Mouse (Mus musculus) G1E (cell line): ENCODE measurements around the gene Dnajb4.

Experiments used
- CTCF ChIP-seq: IDR thresholded peaks from 2 replicates; pipeline ENCODE4 v1.5.1; 2012; ENCODE audit warnings: low read depth, low read length, inconsistent platforms, mixed read lengths
- GATA1 ChIP-seq: IDR thresholded peaks from 2 replicates; pipeline ENCODE4 v1.6.1; 2012; ENCODE audit warnings: borderline replicate concordance, low read length, inconsistent platforms, mixed read lengths
- GATA2 ChIP-seq: IDR thresholded peaks from 2 replicates; pipeline ENCODE4 v1.6.1; 2012; ENCODE audit warnings: low read depth, low read length, inconsistent platforms, borderline replicate concordance
- POLR2AphosphoS5 ChIP-seq: IDR thresholded peaks from 2 replicates; pipeline ENCODE4 v1.6.1; 2012; ENCODE audit warnings: low read depth, low read length, inconsistent platforms; ENCODE audit not compliant: insufficient replicate concordance
- TAL1 ChIP-seq: conservative IDR thresholded peaks from 2 replicates; pipeline ENCODE4 v1.6.1; 2012; ENCODE audit warnings: low read depth, low read length, inconsistent platforms, mixed read lengths

GRCm38 (mm10) chr3:152203411-152203810 lies 6.7 kb downstream of the Dnajb4 start:
- TF ChIP-seq TAL1 (no peak), POLR2AphosphoS5 (no peak), CTCF (no peak), GATA1 (no peak), GATA2 (no peak)
